Mouse (Mus musculus): Measurements from ENCODE around the gene Cd101. TPM values are rescaled to one million over a fixed set of nuclear protein-coding genes. Genes with fewer than 3 reads are reported as not detected.

Gene Cd101
- polyA plus RNA-seq, 1 experiment: 0.01 TPM

DNA sequence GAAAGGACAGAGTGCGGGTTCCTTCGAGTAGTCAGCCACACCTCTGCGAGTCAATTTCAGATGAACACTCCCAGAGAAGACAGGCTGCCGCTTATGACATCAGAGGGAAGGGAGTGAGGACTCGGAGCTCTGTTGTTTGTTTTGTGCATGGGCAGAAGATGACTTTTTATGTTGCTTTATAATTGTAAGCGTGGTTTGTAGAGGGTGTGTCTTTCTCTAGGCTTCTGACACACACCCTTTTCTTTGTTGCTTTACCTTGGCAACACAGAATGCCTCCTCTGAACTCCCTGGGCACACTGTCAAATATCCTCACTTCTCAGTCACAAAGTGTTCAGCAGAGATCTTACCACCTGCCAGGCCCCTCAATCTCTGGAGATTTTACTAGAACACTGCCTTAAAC, 36.8 kb upstream of the Cd101 start:
- peaks cover 6% of the 10 kb centered on the region for H3K36me3 ChIP-seq (ENCODE audit: control insufficient read depth, insufficient read depth)
- H3K27me3 ChIP-seq (ENCODE audit: control insufficient read depth, insufficient read depth, insufficient read length): no peaks in the 10 kb centered on the region
- H3K79me2 ChIP-seq (ENCODE audit: control insufficient read depth, insufficient read depth): no peaks in the 10 kb centered on the region
- no peak overlapping the region for H3K4me3 ChIP-seq (ENCODE audit: insufficient read depth, poor library complexity, severe bottlenecking)
- no peaks in the 10 kb centered on the region for H3K79me3 ChIP-seq (ENCODE audit: low read depth)
- no peak for TF ChIP-seq CTCF (IDR thresholded peaks at IDR 0.05; ENCODE audit: control insufficient read depth, insufficient read depth, insufficient read length)
- H3ac ChIP-seq (ENCODE audit: control insufficient read depth, insufficient read length, low read depth): no peak overlapping the region

DNA sequence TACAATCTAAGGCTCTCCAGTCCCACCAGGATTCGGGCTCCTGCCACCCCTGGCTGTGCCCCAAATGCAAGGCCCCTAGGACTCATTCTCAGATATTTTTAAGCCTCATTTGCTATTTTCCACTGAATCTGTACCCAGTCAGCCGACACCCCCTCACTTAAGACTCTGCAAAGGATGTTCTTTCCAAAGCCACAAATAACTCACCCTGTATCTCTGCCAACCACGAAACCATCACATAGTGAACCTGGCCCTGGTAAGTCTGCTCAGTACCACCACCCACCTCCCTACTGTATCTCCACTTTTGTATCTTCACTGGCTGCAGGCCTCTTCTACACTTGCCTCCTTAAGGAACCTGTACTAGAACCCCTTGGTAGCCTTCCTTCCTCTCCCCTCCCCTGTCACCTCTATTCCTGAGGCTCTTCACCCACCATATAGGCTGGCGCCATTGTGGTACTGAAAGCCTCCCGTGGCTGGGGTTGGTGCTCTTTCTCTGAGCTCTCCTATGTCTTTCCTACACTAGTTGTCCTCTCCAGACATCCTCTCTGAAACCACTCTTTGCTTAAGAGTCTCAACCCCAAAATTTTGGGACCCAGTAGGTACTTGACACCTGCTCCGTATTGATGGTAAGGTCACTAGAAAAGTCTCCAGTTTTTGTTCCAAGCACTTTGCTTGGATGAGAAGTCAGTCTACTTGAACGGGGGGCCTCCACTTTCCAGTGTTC, 32.7 kb upstream of the Cd101 start:
- H3K79me2 ChIP-seq (ENCODE audit: control insufficient read depth, insufficient read depth): no peaks in the 10 kb centered on the region
- no peak for TF ChIP-seq FOSL1 (IDR thresholded peaks at IDR 0.05; ENCODE audit: insufficient read depth, low read length, poor library complexity, severe bottlenecking)
- no peak for TF ChIP-seq USF1 (IDR thresholded peaks at IDR 0.05; ENCODE audit: low read depth)
- no peak for TF ChIP-seq MAX (IDR thresholded peaks at IDR 0.05)
- TF ChIP-seq MYOG (IDR thresholded peaks at IDR 0.05; ENCODE audit: control insufficient read depth, extremely low read depth, insufficient read length): no peak
- TF ChIP-seq CTCF (IDR thresholded peaks at IDR 0.05; ENCODE audit: control insufficient read depth, insufficient read depth, insufficient read length): no peak
- TF ChIP-seq CEBPB (IDR thresholded peaks at IDR 0.05; ENCODE audit: low read depth): no peak
- TF ChIP-seq MYOD1 (IDR thresholded peaks at IDR 0.05; ENCODE audit: control insufficient read depth, insufficient read length, low read depth): no peak
- peaks cover 5% of the 10 kb centered on the region for H3K36me3 ChIP-seq (ENCODE audit: control insufficient read depth, insufficient read depth)
- no peaks in the 10 kb centered on the region for H3K79me3 ChIP-seq (ENCODE audit: low read depth)
- no peak overlapping the region for H3K4me3 ChIP-seq (ENCODE audit: insufficient read depth, poor library complexity, severe bottlenecking)
- no peak overlapping the region for H3ac ChIP-seq (ENCODE audit: control insufficient read depth, insufficient read length, low read depth)
- no peaks in the 10 kb centered on the region for H3K27me3 ChIP-seq (ENCODE audit: control insufficient read depth, insufficient read depth, insufficient read length)

DNA sequence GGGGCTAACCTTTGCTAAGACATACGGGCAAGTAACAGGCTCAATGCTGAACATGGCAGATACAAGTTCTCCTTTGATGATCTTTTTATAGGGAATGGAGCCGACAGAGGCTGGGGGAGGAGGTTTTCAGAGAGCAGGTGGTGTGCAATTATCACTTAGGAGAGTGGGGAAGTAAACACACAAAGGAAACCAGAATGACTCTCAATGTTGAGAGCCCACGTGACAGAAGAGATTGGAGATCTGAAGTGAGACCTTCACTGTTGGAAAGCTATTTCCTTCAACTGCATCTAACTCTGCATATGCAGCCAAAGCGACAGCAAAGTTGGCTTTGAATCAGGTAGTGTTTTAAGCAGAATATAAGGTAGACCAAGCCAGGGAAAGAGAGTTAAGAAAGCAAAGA, 29.9 kb upstream of the Cd101 start:
- Histone ChIP-seq H3K79me2 (ENCODE audit: control insufficient read depth, insufficient read depth) (no peaks in the 10 kb centered on the region), H3ac (ENCODE audit: control insufficient read depth, insufficient read length, low read depth) (no peak overlapping the region), H3K79me3 (ENCODE audit: low read depth) (no peaks in the 10 kb centered on the region), H3K4me3 (ENCODE audit: insufficient read depth, poor library complexity, severe bottlenecking) (no peak overlapping the region), H3K36me3 (ENCODE audit: control insufficient read depth, insufficient read depth) (peaks cover 16% of the 10 kb centered on the region), H3K27me3 (ENCODE audit: control insufficient read depth, insufficient read depth, insufficient read length) (no peaks in the 10 kb centered on the region)
- TF ChIP-seq USF1 (IDR thresholded peaks at IDR 0.05; ENCODE audit: low read depth) (no peak), CEBPB (IDR thresholded peaks at IDR 0.05; ENCODE audit: low read depth) (no peak), MAX (IDR thresholded peaks at IDR 0.05) (no peak), CTCF (IDR thresholded peaks at IDR 0.05; ENCODE audit: control insufficient read depth, insufficient read depth, insufficient read length) (no peak), MYOG (IDR thresholded peaks at IDR 0.05; ENCODE audit: control insufficient read depth, extremely low read depth, insufficient read length) (no peak), MYOD1 (IDR thresholded peaks at IDR 0.05; ENCODE audit: control insufficient read depth, insufficient read length, low read depth) (no peak), FOSL1 (IDR thresholded peaks at IDR 0.05; ENCODE audit: insufficient read depth, low read length, poor library complexity, severe bottlenecking) (no peak)

DNA sequence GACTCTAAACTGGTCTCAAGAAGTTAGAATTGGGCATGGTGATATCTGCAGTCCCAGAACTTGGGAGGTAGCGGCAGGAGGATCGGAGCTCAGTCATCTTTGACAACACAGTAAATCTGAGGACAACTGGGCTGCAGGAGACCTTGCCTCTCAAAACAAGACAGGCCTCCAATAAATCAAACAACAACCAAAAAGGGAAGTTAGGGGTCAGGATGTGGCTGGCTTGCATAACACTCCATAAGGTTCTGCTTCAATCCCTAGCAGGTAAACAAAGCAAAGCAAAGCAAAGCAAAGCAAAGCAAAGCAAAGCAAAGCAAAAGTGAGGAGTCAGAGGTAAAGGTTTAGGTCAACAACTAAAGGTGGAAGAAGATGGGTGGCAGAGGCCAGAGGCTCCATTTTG, 28.8 kb upstream of the Cd101 start:
- TF ChIP-seq MAX (IDR thresholded peaks at IDR 0.05) (no peak), MYOD1 (IDR thresholded peaks at IDR 0.05; ENCODE audit: control insufficient read depth, insufficient read length, low read depth) (no peak), CTCF (IDR thresholded peaks at IDR 0.05; ENCODE audit: control insufficient read depth, insufficient read depth, insufficient read length) (no peak), CEBPB (IDR thresholded peaks at IDR 0.05; ENCODE audit: low read depth) (no peak), USF1 (IDR thresholded peaks at IDR 0.05; ENCODE audit: low read depth) (no peak), FOSL1 (IDR thresholded peaks at IDR 0.05; ENCODE audit: insufficient read depth, low read length, poor library complexity, severe bottlenecking) (no peak)
- no peaks in the 10 kb centered on the region for H3K79me2 ChIP-seq (ENCODE audit: control insufficient read depth, insufficient read depth)
- H3ac ChIP-seq (ENCODE audit: control insufficient read depth, insufficient read length, low read depth): no peak overlapping the region
- H3K79me3 ChIP-seq (ENCODE audit: low read depth): no peaks in the 10 kb centered on the region
- H3K27me3 ChIP-seq (ENCODE audit: control insufficient read depth, insufficient read depth, insufficient read length): no peaks in the 10 kb centered on the region
- H3K36me3 ChIP-seq (ENCODE audit: control insufficient read depth, insufficient read depth): peaks cover 19% of the 10 kb centered on the region
- H3K4me3 ChIP-seq (ENCODE audit: insufficient read depth, poor library complexity, severe bottlenecking): no peak overlapping the region

DNA sequence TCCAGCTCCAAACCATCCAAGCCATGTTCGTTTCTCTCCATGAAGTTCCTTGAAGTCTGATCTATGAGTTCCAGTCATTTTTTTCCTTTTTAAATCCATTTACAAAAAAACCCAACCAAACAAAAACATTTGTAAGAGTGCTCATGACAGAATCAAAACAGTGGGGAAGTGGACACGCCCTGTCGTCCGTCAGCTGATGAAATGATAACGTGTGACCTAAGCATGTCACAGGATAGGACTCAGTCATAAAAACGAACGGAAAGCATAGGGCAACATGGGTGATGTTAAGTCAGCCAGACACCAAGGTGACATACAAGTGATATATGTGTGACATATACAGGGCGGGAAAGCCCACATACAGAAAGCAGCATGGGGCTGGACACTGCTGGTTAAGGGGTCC, 25.9 kb upstream of the Cd101 start:
- Histone ChIP-seq H3K79me2 (ENCODE audit: control insufficient read depth, insufficient read depth) (no peaks in the 10 kb centered on the region), H3ac (ENCODE audit: control insufficient read depth, insufficient read length, low read depth) (no peak overlapping the region), H3K79me3 (ENCODE audit: low read depth) (no peaks in the 10 kb centered on the region), H3K4me3 (ENCODE audit: insufficient read depth, poor library complexity, severe bottlenecking) (no peak overlapping the region), H3K36me3 (ENCODE audit: control insufficient read depth, insufficient read depth) (peaks cover 14% of the 10 kb centered on the region), H3K27me3 (ENCODE audit: control insufficient read depth, insufficient read depth, insufficient read length) (no peaks in the 10 kb centered on the region)
- TF ChIP-seq CTCF (IDR thresholded peaks at IDR 0.05; ENCODE audit: control insufficient read depth, insufficient read depth, insufficient read length): no peak
- TF ChIP-seq MAX (IDR thresholded peaks at IDR 0.05): no peak
- TF ChIP-seq MYOD1 (IDR thresholded peaks at IDR 0.05; ENCODE audit: control insufficient read depth, insufficient read length, low read depth): no peak
- TF ChIP-seq CEBPB (IDR thresholded peaks at IDR 0.05; ENCODE audit: low read depth): no peak
- no peak for TF ChIP-seq FOSL1 (IDR thresholded peaks at IDR 0.05; ENCODE audit: insufficient read depth, low read length, poor library complexity, severe bottlenecking)
- no peak for TF ChIP-seq USF1 (IDR thresholded peaks at IDR 0.05; ENCODE audit: low read depth)
- TF ChIP-seq MYOG (IDR thresholded peaks at IDR 0.05; ENCODE audit: control insufficient read depth, extremely low read depth, insufficient read length): no peak

DNA sequence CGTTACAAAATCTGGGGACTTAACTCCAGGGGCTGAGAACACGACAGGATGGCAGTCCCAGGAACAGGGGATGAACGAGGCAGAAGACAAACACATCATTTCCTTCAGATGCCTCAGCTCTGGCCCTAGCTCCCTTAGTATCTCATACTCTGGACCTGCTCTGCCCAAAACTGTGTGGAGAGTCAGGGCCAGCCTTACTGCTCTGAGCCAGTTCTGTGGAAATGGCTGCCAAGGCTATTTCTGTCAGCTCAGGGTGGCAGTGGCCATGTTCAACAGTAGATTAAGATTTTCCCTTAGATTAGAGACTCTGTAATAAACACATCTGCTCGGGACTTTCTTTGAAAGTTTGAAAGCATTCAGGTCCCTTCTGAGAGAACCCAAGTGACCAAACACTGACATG, 22.2 kb upstream of the Cd101 start:
- no peaks in the 10 kb centered on the region for H3K79me3 ChIP-seq (ENCODE audit: low read depth)
- H3K27me3 ChIP-seq (ENCODE audit: control insufficient read depth, insufficient read depth, insufficient read length): no peaks in the 10 kb centered on the region
- H3K4me3 ChIP-seq (ENCODE audit: insufficient read depth, poor library complexity, severe bottlenecking): no peak overlapping the region
- TF ChIP-seq MYOD1 (IDR thresholded peaks at IDR 0.05; ENCODE audit: control insufficient read depth, insufficient read length, low read depth): no peak
- TF ChIP-seq CEBPB (IDR thresholded peaks at IDR 0.05; ENCODE audit: low read depth): no peak
- TF ChIP-seq FOSL1 (IDR thresholded peaks at IDR 0.05; ENCODE audit: insufficient read depth, low read length, poor library complexity, severe bottlenecking): no peak
- TF ChIP-seq MAX (IDR thresholded peaks at IDR 0.05): no peak
- no peak for TF ChIP-seq USF1 (IDR thresholded peaks at IDR 0.05; ENCODE audit: low read depth)
- TF ChIP-seq MYOG (IDR thresholded peaks at IDR 0.05; ENCODE audit: control insufficient read depth, extremely low read depth, insufficient read length): no peak
- TF ChIP-seq CTCF (IDR thresholded peaks at IDR 0.05; ENCODE audit: control insufficient read depth, insufficient read depth, insufficient read length): no peak
- no peaks in the 10 kb centered on the region for H3K79me2 ChIP-seq (ENCODE audit: control insufficient read depth, insufficient read depth)
- no peak overlapping the region for H3ac ChIP-seq (ENCODE audit: control insufficient read depth, insufficient read length, low read depth)
- peaks cover 19% of the 10 kb centered on the region for H3K36me3 ChIP-seq (ENCODE audit: control insufficient read depth, insufficient read depth)
